Mouse (Mus musculus): ENCODE results near the gene Vmn1r4. TPM values are rescaled to one million over a fixed set of nuclear protein-coding genes. Genes with fewer than 3 reads are reported as not detected.

Gene Vmn1r4
- polyA plus RNA-seq, 1 experiment from 2014 or later, result 0.10 TPM

DNA sequence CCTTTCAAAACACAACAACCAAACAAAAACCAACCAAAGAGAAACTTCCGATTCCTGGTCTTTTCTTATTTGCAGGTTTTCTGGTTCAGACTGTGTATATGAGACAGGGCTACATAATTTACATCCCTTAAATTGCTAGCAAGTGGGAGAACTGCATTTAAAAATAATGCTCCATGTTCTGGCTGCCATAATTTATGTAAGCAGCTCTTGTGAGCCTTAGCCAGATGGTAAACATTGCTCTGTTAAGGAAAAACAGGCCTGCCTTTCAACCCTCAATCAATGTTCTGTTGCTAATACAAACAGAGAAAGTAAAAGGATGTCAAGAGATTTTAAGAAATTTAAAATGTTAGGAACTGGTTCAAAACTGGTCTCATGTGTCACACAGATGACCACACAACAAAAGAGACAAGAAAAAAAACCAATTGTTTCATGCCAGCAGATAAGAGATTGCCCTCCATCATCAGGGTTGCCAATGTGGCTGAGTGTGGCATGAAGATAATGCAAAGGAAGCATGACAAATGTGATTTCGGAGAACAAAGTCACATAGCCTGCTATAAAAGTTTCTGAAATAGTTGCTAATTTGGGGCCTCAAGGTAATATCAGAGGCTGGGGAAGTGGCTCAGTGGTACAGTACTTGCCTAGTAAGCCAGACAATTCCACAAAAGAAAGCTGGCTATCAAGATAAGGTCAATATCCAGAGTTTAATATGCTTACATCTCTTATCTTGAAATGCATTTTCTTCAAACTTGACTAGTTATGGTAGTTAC lies 10.5 kb upstream of the Vmn1r4 start:
- ChIA-PET POLR2A (no interaction called here), CTCF (interaction anchor here (1.1 kb wide), 1 partner anchor 105 kb away, joined by 4 read pairs; no protein-coding TSS in a partner anchor)
- H3K27me3 ChIP-seq, result no peaks in the 10 kb centered on the region
- ATAC-seq (no peak), DNase-seq (ENCODE audit: low read depth, low spot score) (no peak)
- in situ Hi-C loops (cut with MboI; ENCODE audit: low pct_unique_long_range_greater_than_20kb), result loop anchor here (10.0 kb wide), 1 partner anchor 188 kb away; no protein-coding TSS in a partner anchor
- no peak for TF ChIP-seq CTCF (IDR thresholded peaks at IDR 0.05)

DNA sequence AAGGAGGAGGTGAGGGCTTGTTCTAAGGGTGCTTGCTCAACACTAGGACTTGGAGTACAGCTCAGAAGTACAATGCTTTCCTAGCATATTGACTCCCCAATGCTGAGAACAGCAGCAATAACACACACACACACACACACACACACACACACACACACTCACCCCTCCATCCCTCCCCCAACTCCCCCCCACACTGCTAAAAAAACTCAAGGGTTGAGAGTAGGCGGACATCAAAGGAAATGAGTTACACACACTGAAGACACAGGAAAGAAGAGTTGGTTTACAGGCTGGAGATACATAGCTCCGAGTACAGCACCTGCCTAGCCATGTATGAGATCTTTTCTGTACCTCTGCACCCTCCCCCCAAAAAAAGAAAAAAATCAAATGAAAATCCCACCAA lies 7.5 kb upstream of the Vmn1r4 start:
- H3K27me3 ChIP-seq, result no peaks in the 10 kb centered on the region
- DNase-seq (ENCODE audit: low read depth, low spot score) (no peak), ATAC-seq (no peak)
- no peak for TF ChIP-seq CTCF (IDR thresholded peaks at IDR 0.05)
- ChIA-PET POLR2A (no interaction called here), CTCF (interaction anchor here (1.7 to 4.6 kb wide), 2 partner anchors 7 to 108 kb away, joined by 7 to 29 read pairs; no protein-coding TSS in a partner anchor)
- in situ Hi-C loops (cut with MboI; ENCODE audit: low pct_unique_long_range_greater_than_20kb), result loop anchor here (10.0 kb wide), 1 partner anchor 191 kb away; no protein-coding TSS in a partner anchor

DNA sequence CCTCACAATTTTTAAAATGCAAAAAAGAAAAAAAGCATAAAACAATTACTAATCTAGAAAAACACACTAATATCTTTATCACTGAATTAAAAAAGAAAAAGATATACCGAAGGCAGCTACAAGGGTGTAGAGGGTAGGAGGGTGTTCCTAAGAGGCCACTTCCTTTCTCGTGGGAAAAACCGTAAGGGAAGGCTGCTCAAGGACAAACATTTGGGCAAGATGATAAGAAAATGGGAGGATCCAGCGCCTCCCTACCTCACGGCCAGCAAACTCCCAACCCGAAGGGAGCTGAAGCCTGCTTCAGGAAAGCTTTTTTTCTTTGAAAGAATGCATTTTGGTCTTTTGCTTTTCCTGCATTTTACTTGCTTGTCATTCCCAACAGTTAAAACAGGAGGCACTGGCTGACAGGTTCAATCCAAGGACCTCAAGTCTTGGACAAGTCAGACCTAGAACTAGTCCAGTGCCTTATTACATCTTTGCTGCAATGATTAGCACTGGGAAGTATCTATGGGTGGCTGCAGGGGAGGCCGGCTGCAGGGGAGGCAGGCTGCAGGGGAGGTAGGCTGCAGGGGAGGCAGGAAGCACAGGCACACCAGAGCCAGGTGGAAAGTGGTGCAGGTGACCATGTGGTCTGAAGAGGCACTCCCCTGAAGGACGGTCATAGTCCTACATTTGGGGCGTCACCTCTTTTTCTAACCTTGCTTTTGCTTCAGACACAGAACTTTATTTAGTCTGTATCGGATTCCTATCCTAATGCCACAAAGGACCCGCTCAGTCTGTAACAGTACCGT lies 6.0 kb upstream of the Vmn1r4 start:
- H3K27me3 ChIP-seq, result no peaks in the 10 kb centered on the region
- DNase-seq (ENCODE audit: low read depth, low spot score), result no peak
- TF ChIP-seq CTCF (IDR thresholded peaks at IDR 0.05), result no peak
- ATAC-seq, result no peak
- ChIA-PET POLR2A (interaction anchor here (1.2 kb wide), 1 partner anchor 9 kb away, joined by 7 read pairs; no protein-coding TSS in a partner anchor), CTCF (interaction anchor here (1.2 to 4.6 kb wide), 3 partner anchors 9 to 109 kb away, joined by 3 to 29 read pairs (median 7); no protein-coding TSS in a partner anchor)
- in situ Hi-C loops (cut with MboI; ENCODE audit: low pct_unique_long_range_greater_than_20kb), result loop anchor here (10.0 kb wide), 1 partner anchor 193 kb away; no protein-coding TSS in a partner anchor

DNA sequence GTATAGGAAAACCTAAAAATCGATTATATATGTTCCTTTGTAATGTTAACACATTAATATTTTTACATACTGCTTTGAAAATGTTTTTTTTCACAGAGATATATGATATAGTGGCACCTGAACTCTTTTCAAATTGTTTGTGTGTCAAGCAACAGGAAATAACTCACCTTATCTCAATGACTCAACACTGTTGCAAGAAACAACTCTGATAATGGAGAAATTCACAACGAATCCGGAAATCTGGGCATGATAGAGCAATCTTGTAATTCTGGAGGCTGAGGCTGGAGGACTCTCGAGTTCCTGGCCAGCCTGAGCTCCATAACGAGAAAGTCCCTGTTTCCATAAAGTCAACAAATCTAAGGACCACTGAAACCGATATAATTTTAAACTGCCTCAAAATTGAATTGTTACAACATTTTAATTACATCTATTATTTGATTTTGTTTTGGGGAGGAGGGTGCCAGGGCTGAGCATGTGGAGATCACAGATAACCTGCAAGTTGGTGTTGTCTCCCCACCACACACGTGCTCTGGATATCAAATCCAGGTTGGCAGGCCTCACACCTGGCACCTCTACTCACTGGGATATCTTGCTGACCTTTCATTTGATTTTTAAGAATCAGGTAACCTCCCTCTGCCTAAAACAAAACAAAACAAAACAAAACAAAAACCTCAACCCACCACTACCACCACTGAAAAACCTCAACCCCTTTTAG lies 4.3 kb upstream of the Vmn1r4 start:
- DNase-seq (ENCODE audit: low read depth, low spot score) (no peak), ATAC-seq (no peak)
- CTCF ChIA-PET, result interaction anchor here (1.1 to 4.6 kb wide), 2 partner anchors 11 to 18 kb away, joined by 3 to 29 read pairs; no protein-coding TSS in a partner anchor
- H3K27me3 ChIP-seq, result no peaks in the 10 kb centered on the region
- POLR2A ChIA-PET, result no interaction called here
- TF ChIP-seq CTCF (IDR thresholded peaks at IDR 0.05), result no peak
- in situ Hi-C loops (cut with MboI; ENCODE audit: low pct_unique_long_range_greater_than_20kb), result loop anchor here (10.0 kb wide), 2 partner anchors 195 to 615 kb away; partner anchors contain the start of gene Ppm1k

DNA sequence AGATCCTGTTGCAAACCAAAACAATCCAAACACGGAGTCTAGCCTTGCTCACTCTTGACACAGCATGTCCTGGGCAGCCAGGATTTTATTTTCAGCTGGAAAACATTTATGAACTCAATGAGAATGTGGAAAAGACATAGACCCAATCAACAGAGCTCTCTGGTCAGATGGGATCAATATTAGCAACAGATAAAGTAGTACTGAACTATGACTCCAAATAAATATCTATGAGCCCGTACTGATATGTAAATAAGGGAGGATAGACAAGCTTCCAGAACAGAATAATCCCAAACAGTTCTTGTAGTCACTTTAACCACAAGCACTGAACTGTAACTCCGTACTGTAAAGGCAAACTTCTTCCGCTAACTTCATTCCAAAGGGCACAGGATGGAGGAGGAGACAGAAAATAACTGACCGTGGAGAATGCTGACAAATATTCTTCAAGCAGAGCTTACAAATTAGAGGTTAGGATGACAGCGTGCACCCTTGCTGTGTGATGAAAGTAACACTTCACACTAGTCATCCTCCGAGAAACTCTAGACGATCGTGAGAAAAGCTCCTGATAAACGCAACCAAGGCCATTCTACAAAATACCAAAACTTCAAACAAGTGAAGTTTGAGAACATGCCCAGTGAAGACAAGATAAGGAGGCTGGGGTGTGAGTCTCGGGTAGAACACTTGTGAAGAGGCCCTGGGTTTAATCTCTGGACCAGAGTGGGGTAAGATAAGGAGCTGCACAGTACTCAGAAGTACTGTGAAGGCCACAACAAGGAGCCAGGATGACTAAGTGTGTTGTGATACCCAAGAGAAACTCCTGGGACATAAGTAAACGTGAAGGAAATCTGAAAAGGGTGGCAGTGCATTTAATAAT lies 3.4 kb upstream of the Vmn1r4 start:
- ATAC-seq (peak; percentile 46), DNase-seq (ENCODE audit: low read depth, low spot score) (peak; percentile 31)
- ChIA-PET POLR2A (no interaction called here), CTCF (interaction anchor here (1.1 to 4.6 kb wide), 3 partner anchors 12 to 88 kb away, joined by 3 to 29 read pairs (median 4); no protein-coding TSS in a partner anchor)
- no peak for TF ChIP-seq CTCF (IDR thresholded peaks at IDR 0.05)
- H3K27me3 ChIP-seq, result no peaks in the 10 kb centered on the region
- in situ Hi-C loops (cut with MboI; ENCODE audit: low pct_unique_long_range_greater_than_20kb), result loop anchor here (10.0 kb wide), 1 partner anchor 614 kb away; the partner anchor contains the start of gene Ppm1k

DNA sequence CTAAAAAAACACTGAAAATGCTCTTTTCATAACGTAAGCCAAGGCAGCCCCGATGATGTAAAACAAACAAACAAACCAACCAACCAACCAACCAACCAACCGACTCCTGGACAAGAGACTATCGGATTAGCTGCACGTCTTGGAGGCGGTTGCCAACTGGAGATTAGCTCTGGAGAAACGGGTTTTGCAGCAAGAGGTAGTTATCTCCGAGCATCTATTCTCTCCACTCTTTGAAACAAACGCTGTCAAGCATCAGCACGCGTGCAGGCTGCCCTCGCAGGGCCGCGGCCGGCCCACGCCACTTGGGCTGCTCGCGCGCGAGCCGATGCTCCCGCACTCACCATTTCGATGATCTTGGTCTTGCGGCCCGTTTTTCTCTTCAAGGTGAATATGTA lies 487 bp upstream of the Vmn1r4 start:
- no peak for TF ChIP-seq CTCF (IDR thresholded peaks at IDR 0.05)
- ChIA-PET POLR2A (interaction anchor here (0.6 to 1.0 kb wide), 2 partner anchors 126 to 1729 kb away, joined by 3 read pairs; partner anchors contain the start of gene Kbtbd2), CTCF (interaction anchor here (1.5 to 1.9 kb wide), 2 partner anchors 14 to 24 kb away, joined by 3 to 6 read pairs; no protein-coding TSS in a partner anchor)
- in situ Hi-C loops (cut with MboI; ENCODE audit: low pct_unique_long_range_greater_than_20kb), result loop anchor here (10.0 kb wide), 1 partner anchor 611 kb away; the partner anchor contains the start of gene Ppm1k
- DNase-seq (ENCODE audit: low read depth, low spot score) (no peak), ATAC-seq (peak; percentile 38)
- H3K27me3 ChIP-seq, result no peaks in the 10 kb centered on the region

DNA sequence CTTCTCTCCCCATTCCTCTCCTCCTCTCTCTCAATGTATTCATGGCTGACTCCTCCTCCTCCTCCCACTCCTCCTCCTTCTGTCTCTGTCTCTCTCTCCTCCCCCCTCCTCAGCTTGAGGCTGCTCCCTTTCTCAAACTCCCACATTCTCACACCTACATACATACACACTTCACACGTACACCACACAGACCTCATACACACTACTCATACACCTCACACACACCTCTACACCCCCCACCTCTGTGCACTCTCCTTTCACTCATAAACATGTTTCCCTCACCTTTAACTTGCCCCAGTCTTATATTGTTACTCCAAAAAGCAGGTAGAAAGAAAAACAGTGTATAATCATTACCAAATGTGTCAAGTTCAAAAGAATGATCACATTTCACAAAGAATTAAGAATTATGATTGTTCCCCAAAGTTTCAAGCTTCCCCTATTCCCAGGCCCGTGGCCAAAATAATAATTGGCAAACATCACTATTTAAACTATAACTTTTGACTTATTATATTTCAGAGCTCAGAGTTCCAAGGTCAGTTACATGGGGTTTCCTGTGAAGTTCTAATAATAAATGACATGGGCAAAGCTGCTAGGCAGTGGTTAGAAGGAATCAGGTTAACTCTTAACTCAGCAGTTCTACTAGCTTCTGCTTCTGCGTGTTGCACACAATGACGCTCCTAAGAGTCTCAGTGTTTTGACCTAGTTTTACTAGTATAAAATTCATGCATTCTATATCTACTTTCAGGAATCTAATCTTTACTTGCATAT lies 8.0 kb downstream of the Vmn1r4 start:
- DNase-seq (ENCODE audit: low read depth, low spot score) (no peak), ATAC-seq (peak; percentile 21)
- no peak for TF ChIP-seq CTCF (IDR thresholded peaks at IDR 0.05)
- in situ Hi-C loops (cut with MboI; ENCODE audit: low pct_unique_long_range_greater_than_20kb), result no loop called here
- POLR2A ChIA-PET, result no interaction called here
- H3K27me3 ChIP-seq, result no peaks in the 10 kb centered on the region
- CTCF ChIA-PET, result interaction anchor here (1.3 kb wide), 1 partner anchor 123 kb away, joined by 3 read pairs; no protein-coding TSS in a partner anchor

DNA sequence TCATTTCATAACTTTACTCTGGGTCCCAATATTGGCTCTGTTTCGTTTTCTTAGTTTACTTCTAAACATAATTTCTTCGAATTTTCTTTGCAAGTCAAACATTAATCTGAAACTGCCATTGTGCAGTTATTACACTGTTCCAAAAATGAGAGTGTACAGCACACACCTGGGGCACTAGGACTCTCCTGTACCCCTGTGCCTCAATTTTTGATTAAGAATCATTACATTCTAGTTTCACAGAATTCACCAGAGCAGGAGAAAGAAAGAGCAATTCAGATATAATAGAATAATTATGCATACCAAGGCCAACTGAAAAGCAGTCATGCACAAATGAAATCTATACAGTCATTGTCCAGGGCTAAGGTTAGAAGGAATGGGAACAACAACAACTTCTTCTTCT lies 8.6 kb downstream of the Vmn1r4 start:
- TF ChIP-seq CTCF (IDR thresholded peaks at IDR 0.05), result no peak
- DNase-seq (ENCODE audit: low read depth, low spot score) (no peak), ATAC-seq (no peak)
- in situ Hi-C loops (cut with MboI; ENCODE audit: low pct_unique_long_range_greater_than_20kb), result no loop called here
- H3K27me3 ChIP-seq, result no peaks in the 10 kb centered on the region
- ChIA-PET CTCF (no interaction called here), POLR2A (no interaction called here)

Measured in Patski (cell line).